Mouse (Mus musculus): ENCODE results near the gene Me3. TPM values are rescaled to one million over a fixed set of nuclear protein-coding genes. Genes with fewer than 3 reads are reported as not detected.

The Me3 gene
- polyA plus RNA-seq, 1 experiment from 2014 or later: 0.09 TPM

DNA sequence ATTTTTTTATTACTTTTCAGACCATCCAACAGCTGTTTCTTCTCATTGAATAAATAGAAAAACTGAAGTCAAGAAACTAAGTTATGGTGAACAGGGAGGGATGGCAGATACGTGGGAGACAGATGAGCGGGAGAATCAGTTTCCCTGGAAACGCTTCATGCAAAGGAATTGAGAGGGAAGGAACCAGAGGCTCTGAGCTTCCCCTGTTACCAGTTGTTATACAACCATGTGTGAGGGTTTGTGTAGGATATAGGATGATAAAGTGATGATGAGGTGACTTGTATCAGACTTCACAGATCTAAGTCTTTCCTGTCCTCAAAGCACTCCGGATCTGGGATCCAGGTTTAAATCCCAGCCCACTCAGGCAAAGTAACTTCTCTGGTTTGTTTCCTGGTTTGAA lies 3.2 kb upstream of the Me3 start:
- Histone ChIP-seq H3K36me3 (no peaks in the 10 kb centered on the region), H3K4me1 (replicated peaks) (0 out of 2 replicates have a peak, but pooled peaks cover 5% of the 10 kb centered on the region), H3K9me3 (replicated peaks) (no peaks in the 10 kb centered on the region), H3K4me2 (no peak overlapping the region), H3K27me3 (peaks cover 14% of the 10 kb centered on the region), H3K9ac (no peak overlapping the region), H3K4me3 (replicated peaks) (no peak overlapping the region), H3K27ac (no peak overlapping the region)
- DNase-seq (no peak), ATAC-seq (ENCODE audit: low read depth) (no peak)
- 53% methylated on average over 4 of the region's 4 CpGs for WGBS (ENCODE audit: insufficient replicate concordance)

DNA sequence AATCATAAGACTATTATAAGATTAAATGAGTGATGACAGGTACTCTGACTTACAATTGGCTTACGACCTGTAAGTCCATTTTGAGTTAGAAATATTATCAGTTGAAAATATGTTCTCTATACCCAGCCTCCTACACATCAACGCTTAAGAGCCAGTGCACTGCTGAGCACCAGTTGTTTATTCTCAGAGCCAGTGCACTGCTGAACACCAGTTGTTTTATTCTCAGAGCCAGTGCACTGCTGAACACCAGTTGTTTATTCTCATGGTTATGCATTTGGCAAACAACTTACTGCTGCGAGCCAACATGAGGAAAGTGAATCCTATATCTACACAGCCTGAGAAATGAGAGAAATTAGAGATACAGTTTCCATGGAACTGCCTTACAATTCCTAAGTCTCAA lies 2.3 kb upstream of the Me3 start:
- no peak for ATAC-seq (ENCODE audit: low read depth)
- no peak overlapping the region for H3K27ac ChIP-seq

DNA sequence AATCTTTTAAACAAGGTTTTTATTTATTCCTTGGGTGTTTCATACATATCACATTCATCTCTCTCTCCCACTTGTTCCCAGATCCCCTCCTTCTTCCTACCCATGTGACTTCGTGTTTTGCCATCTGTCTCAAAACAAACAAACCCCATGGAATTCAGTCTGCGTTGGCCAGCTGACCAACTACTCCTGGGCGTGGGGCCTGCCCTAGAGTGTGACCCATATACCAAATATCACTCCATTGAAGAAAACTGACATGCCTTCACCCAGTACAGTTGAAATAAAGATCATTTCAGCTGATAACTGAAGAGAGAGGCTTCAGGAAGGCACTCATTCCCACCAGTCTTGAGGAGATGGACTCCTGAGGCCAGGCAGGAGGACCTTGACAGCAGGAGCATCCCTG lies 1.4 kb upstream of the Me3 start:
- H3K4me2 ChIP-seq: no peak overlapping the region
- no peaks in the 10 kb centered on the region for H3K9me3 ChIP-seq (replicated peaks)
- no peak overlapping the region for H3K27ac ChIP-seq
- H3K36me3 ChIP-seq: no peaks in the 10 kb centered on the region
- WGBS (ENCODE audit: insufficient replicate concordance): 32% methylated on average over 3 of the region's 3 CpGs
- DNase-seq (no peak), ATAC-seq (ENCODE audit: low read depth) (no peak)
- H3K27me3 ChIP-seq: peaks cover 14% of the 10 kb centered on the region
- H3K4me3 ChIP-seq (replicated peaks): no peak overlapping the region
- no peak overlapping the region for H3K9ac ChIP-seq
- 0 out of 2 replicates have a peak, but pooled peaks cover 5% of the 10 kb centered on the region for H3K4me1 ChIP-seq (replicated peaks)

More for the DNA sequence above, 2.3 kb upstream of the Me3 start:
- H3K9me3 ChIP-seq (replicated peaks): no peaks in the 10 kb centered on the region
- H3K27me3 ChIP-seq: peaks cover 14% of the 10 kb centered on the region
- H3K4me1 ChIP-seq (replicated peaks): 0 out of 2 replicates have a peak, but pooled peaks cover 5% of the 10 kb centered on the region
- H3K4me3 ChIP-seq (replicated peaks): no peak overlapping the region
- no peak overlapping the region for H3K4me2 ChIP-seq
- H3K36me3 ChIP-seq: no peaks in the 10 kb centered on the region
- no peak for DNase-seq
- no peak overlapping the region for H3K9ac ChIP-seq
- 57% methylated on average over 3 of the region's 3 CpGs for WGBS (ENCODE audit: insufficient replicate concordance)

DNA sequence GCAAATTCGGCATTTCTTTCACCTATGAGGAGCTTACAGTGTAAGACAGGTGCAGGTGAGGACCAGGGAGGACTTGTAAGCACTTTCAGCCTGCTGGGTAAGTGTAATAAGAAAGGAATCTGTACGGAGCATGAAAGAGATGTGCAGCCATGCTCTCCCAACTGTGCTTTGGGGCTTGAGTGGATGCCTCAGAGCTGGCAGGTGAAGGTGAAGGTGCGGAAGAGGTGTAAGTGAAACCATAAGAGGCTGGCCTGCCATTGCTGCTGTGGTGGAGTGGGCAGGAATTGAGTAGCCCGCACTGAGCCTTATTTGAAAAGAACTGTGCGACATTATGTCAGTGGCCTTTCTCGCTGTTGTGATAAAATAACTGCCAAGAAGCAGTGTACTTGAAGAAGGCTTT lies 8.3 kb downstream of the Me3 start:
- Histone ChIP-seq H3K27me3 (no peaks in the 10 kb centered on the region), H3K27ac (no peak overlapping the region), H3K4me1 (replicated peaks) (no peaks in the 10 kb centered on the region), H3K4me2 (no peak overlapping the region), H3K9me3 (replicated peaks) (no peaks in the 10 kb centered on the region), H3K9ac (no peak overlapping the region), H3K4me3 (replicated peaks) (no peak overlapping the region), H3K36me3 (no peaks in the 10 kb centered on the region)
- ATAC-seq (ENCODE audit: low read depth): no peak
- DNase-seq: no peak
- 65% methylated on average over 6 of the region's 6 CpGs for WGBS (ENCODE audit: insufficient replicate concordance)

DNA sequence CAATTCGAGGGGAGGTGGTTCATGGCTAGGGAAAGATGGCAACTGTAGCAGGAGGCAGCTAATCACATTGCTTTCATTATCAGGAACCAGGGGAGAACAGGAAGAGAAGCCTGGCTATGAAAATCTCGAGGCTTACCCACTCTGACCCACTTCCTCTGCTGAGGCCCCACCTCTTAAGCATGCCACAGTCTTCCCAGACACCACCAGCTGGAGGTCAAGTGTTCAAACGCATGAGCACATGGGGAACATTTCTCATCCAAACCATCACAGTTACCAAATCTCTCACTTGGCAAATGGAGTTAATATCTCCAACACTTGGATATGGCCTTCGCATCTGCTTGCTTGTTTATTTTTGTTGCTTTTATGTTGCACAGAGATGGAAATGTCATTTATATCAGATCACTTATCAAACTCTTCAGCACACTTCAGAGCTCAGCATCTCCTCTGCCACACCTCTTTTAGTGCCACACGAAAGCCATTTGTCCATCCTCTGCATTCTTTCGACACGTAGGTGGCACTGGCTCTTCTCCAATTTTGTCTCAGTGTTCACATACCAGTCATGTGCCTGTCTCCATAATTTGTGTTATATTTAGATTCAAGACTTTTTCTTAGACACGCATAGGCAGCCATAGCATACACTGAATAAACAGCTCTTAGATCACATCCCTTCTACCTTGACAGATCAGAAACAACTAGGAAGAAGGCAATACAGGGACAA lies 8.9 kb downstream of the Me3 start:
- Histone ChIP-seq H3K9ac (no peak overlapping the region), H3K27me3 (no peaks in the 10 kb centered on the region), H3K4me2 (no peak overlapping the region), H3K36me3 (no peaks in the 10 kb centered on the region), H3K4me1 (replicated peaks) (no peaks in the 10 kb centered on the region), H3K4me3 (replicated peaks) (no peak overlapping the region), H3K9me3 (replicated peaks) (no peaks in the 10 kb centered on the region), H3K27ac (no peak overlapping the region)
- WGBS (ENCODE audit: insufficient replicate concordance): 47% methylated on average over 8 of the region's 8 CpGs
- ATAC-seq (ENCODE audit: low read depth) (no peak), DNase-seq (no peak)

DNA sequence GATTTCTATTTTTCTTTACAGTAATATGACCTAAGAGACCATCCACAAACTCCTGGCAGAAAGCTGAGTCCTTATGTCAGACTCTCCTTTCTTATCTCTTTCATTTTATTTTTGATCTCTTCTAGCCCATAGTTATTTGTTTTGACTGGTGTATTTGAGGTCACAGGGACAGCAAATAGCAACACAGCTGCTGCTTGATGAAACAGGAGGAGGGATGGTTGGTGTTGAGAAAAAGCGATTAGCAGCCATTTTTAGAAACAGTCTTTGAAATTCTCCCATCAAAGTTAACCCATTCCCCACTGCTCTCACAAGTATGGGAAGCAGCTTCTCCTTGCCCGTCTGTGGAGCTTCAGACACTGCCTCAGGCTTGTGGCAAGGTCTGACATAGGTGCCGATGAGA lies 12.8 kb downstream of the Me3 start:
- Histone ChIP-seq H3K27me3 (no peaks in the 10 kb centered on the region), H3K4me1 (replicated peaks) (no peaks in the 10 kb centered on the region), H3K9me3 (replicated peaks) (no peaks in the 10 kb centered on the region), H3K36me3 (no peaks in the 10 kb centered on the region), H3K27ac (no peak overlapping the region), H3K9ac (no peak overlapping the region), H3K4me3 (replicated peaks) (no peak overlapping the region), H3K4me2 (no peak overlapping the region)
- ATAC-seq (ENCODE audit: low read depth) (no peak), DNase-seq (no peak)
- 57% methylated on average over 3 of the region's 3 CpGs for WGBS (ENCODE audit: insufficient replicate concordance)

DNA sequence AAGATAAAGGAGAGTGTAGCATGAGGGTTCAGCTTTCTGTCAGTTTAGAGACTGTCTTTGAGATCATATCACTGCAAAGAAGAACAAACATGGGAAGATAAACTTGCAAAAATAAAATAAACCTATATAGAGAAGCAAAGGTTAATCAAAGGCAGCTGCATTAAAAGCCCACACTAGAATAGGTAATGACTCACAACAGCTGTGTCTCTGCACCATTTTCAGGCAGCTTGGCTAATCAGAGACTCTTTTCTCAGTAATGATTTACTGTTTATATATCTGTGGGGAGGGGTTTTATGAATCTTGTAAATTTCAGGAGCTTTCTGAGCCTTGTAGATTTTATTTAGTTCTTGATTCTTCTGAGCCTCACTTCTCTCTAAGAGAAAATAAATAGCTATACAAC lies 15.7 kb downstream of the Me3 start:
- Histone ChIP-seq H3K4me3 (replicated peaks) (no peak overlapping the region), H3K9me3 (replicated peaks) (no peaks in the 10 kb centered on the region), H3K27me3 (no peaks in the 10 kb centered on the region), H3K27ac (no peak overlapping the region), H3K4me1 (replicated peaks) (no peaks in the 10 kb centered on the region), H3K36me3 (no peaks in the 10 kb centered on the region), H3K9ac (no peak overlapping the region), H3K4me2 (no peak overlapping the region)
- no peak for DNase-seq
- ATAC-seq (ENCODE audit: low read depth): no peak

DNA sequence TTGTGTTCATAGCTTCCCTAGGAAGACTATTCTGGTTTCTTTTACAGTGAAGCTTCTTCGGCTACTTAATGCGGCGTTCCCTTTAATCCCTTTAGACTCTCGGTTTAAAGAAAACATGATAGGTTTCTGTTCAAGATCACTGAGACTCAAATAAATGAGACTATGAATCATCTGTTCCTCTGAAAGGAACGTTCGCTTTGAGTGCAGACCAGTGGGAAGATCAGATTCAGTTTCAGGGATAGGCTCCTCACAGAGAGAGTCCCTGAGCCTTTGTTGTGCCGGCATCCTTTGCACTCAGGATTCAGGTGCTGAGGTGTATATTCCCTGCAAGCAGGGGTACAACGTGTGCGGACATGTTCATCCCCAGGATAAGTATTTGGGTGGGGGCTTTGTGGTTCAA lies 25.0 kb downstream of the Me3 start:
- DNase-seq (no peak), ATAC-seq (ENCODE audit: low read depth) (no peak)
- H3K36me3 ChIP-seq: no peaks in the 10 kb centered on the region
- H3K27me3 ChIP-seq: no peaks in the 10 kb centered on the region
- H3K9me3 ChIP-seq (replicated peaks): no peaks in the 10 kb centered on the region
- no peak overlapping the region for H3K4me2 ChIP-seq
- no peak overlapping the region for H3K27ac ChIP-seq
- H3K4me3 ChIP-seq (replicated peaks): no peak overlapping the region
- H3K9ac ChIP-seq: no peak overlapping the region
- 72% methylated on average over 9 of the region's 9 CpGs for WGBS (ENCODE audit: insufficient replicate concordance)
- H3K4me1 ChIP-seq (replicated peaks): no peaks in the 10 kb centered on the region

DNA sequence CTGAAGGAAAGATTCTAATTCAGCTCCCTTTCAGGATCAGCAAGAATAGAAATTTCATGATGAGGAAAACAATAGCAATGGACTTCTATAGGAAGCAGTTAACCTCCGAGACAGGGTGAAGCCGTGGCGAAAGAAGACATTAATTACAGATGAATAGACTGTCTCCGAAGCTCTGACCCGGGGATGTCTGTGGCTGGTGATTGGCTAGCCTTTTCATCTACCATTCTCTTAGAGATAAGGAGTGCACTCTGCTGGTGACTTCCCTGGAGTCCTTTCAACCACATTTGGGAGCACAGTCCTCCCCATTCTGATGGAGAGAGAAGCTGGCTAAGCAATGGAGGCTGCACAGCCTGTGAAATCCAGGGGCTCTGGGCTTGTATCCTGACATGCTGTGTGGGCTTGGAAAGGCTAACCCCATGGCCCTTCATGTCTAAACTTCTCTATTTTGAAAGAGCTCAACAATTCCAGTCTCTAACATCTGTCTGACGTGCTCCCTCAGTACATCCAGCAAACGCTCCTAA lies 25.6 kb downstream of the Me3 start:
- H3K4me3 ChIP-seq (replicated peaks): no peak overlapping the region
- WGBS (ENCODE audit: insufficient replicate concordance): 45% methylated on average over 7 of the region's 7 CpGs
- H3K9me3 ChIP-seq (replicated peaks): no peaks in the 10 kb centered on the region
- H3K4me1 ChIP-seq (replicated peaks): no peaks in the 10 kb centered on the region
- DNase-seq: no peak
- no peaks in the 10 kb centered on the region for H3K36me3 ChIP-seq
- no peak for ATAC-seq (ENCODE audit: low read depth)
- no peak overlapping the region for H3K9ac ChIP-seq
- H3K27me3 ChIP-seq: no peaks in the 10 kb centered on the region
- H3K27ac ChIP-seq: no peak overlapping the region
- H3K4me2 ChIP-seq: no peak overlapping the region

DNA sequence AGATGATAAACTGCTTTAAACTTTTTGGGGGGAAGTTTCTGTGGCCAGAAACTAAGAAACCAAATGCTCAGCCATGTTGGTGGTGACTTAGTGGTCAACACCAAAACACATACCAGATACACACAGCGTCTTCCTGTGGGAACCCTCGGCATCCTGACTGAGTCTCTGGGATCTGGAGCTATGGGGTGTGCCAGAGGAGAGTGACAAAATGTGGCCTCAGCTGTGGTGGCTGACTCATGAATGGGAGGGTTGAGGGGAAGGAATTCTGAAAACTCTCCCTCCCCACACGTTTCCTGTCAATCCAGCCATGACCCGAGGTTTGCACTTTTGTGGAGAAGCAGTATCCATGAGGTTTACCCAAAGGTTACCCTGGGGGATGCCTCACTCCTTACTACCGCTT lies 32.0 kb downstream of the Me3 start:
- no peaks in the 10 kb centered on the region for H3K9me3 ChIP-seq (replicated peaks)
- H3K4me2 ChIP-seq: no peak overlapping the region
- H3K4me1 ChIP-seq (replicated peaks): no peaks in the 10 kb centered on the region
- no peak overlapping the region for H3K4me3 ChIP-seq (replicated peaks)
- H3K9ac ChIP-seq: no peak overlapping the region
- DNase-seq (no peak), ATAC-seq (ENCODE audit: low read depth) (no peak)
- H3K27ac ChIP-seq: no peak overlapping the region
- H3K27me3 ChIP-seq: no peaks in the 10 kb centered on the region
- 17% methylated on average over 5 of the region's 5 CpGs for WGBS (ENCODE audit: insufficient replicate concordance)
- no peaks in the 10 kb centered on the region for H3K36me3 ChIP-seq

DNA sequence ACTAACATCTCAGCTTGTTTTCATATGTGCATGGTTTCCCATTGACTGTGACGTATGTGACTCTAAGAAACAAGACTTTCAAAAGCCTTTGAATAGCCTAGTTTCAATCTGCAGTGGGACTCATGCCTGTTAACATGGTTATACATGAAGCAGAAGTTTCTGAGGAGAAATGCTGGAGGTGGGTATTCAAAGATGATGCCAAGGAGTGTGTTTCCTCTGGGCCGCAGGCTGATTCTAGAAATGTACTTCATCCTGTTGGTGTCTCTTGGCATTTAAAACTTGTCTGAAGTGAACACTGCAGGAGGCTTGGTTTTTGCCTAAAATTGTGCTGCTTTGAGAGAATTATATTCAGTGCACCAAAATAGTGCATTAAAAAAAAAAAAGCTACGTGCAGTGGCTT lies 34.2 kb downstream of the Me3 start:
- Histone ChIP-seq H3K4me2 (no peak overlapping the region), H3K27ac (no peak overlapping the region), H3K4me3 (replicated peaks) (no peak overlapping the region), H3K9me3 (replicated peaks) (no peaks in the 10 kb centered on the region), H3K36me3 (no peaks in the 10 kb centered on the region), H3K27me3 (no peaks in the 10 kb centered on the region), H3K9ac (no peak overlapping the region), H3K4me1 (replicated peaks) (no peaks in the 10 kb centered on the region)
- 60% methylated on average over 3 of the region's 3 CpGs for WGBS (ENCODE audit: insufficient replicate concordance)
- no peak for ATAC-seq (ENCODE audit: low read depth)
- no peak for DNase-seq

DNA sequence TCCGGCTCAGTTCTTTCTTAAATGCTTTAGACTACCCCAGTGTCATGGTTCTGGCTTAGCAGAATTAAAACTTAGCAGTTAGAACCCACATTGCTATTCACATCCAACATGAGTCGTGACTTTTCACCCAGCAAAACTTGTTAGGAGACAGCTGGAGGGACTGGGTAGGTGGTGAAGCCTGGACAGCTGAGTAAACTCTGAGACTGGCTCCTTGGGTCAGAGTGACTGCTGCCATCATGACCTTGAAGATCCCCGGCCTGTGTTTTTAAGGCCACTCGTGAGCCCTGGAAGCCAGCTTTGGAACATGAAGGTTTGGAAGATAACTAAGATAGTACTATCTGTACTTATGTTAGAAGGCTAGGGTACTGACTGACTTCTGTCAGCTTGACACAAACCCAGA lies 35.4 kb downstream of the Me3 start:
- no peak overlapping the region for H3K4me3 ChIP-seq (replicated peaks)
- ATAC-seq (ENCODE audit: low read depth) (no peak), DNase-seq (no peak)
- 55% methylated on average over 4 of the region's 4 CpGs for WGBS (ENCODE audit: insufficient replicate concordance)
- no peaks in the 10 kb centered on the region for H3K27me3 ChIP-seq
- H3K4me2 ChIP-seq: no peak overlapping the region
- H3K4me1 ChIP-seq (replicated peaks): no peaks in the 10 kb centered on the region
- H3K36me3 ChIP-seq: no peaks in the 10 kb centered on the region
- H3K27ac ChIP-seq: no peak overlapping the region
- no peaks in the 10 kb centered on the region for H3K9me3 ChIP-seq (replicated peaks)
- H3K9ac ChIP-seq: no peak overlapping the region
